Mouse (Mus musculus) thymus, postnatal 0 days (tissue): ENCODE results near the gene Ptcra. TPM values are rescaled to one million over a fixed set of nuclear protein-coding genes. Genes with fewer than 3 reads are reported as not detected.
A peak's percentile ranks its signal among the peaks of the same experiment; 100 is the strongest.
"Not testable (repeated sequence)": the region's sequence is repeated elsewhere in the genome, so short reads cannot be mapped to it uniquely, and the experiment has no call there.

Experiments
- DNase-seq: peaks from one replicate; pipeline ENCODE4 v3.0.0-alpha.2; 2015; ENCODE audit warnings: low spot score
- polyA plus RNA-seq: library from polyadenylated mRNA; unstranded; fragments of >200 nt; fragmentation: Nextera tagmentation; extraction: Ambion mirVana; gene quantifications from 2 replicates; pipeline ENCODE4 v1.2.1, GENCODE M21; 2015

Gene Ptcra
- polyA plus RNA-seq, 1 experiment from 2014 or later, result 118 TPM

GRCm38 (mm10) chr17:46771616-46772015 is 8.1 kb upstream of the Ptcra start:
- no peak for DNase-seq

- no peak for DNase-seq
Measured at GRCm38 (mm10) chr17:46771025-46771424, 7.5 kb upstream of the Ptcra start.

- no peak for DNase-seq
Measured at GRCm38 (mm10) chr17:46770546-46770945, 7.0 kb upstream of the Ptcra start.

GRCm38 (mm10) chr17:46767868-46768267 is 4.4 kb upstream of the Ptcra start:
- peak; percentile 60 for DNase-seq

GRCm38 (mm10) chr17:46764916-46765315 is 1.4 kb upstream of the Ptcra start:
- DNase-seq, result not testable (repeated sequence)

- DNase-seq, result no peak
Measured at GRCm38 (mm10) chr17:46758753-46759152, 4.8 kb downstream of the Ptcra start.

GRCm38 (mm10) chr17:46751794-46752556 is 11.5 kb downstream of the Ptcra start, which contains the start of gene Cnpy3:
Cnpy3 (minus strand) TSS chr17:46752214.
- peak; percentile 99 for DNase-seq

GRCm38 (mm10) chr17:46751056-46751793 is 12.3 kb downstream of the Ptcra start:
- DNase-seq, result peak; percentile 73

- DNase-seq, result no peak
Measured at GRCm38 (mm10) chr17:46750580-46750979, 12.9 kb downstream of the Ptcra start.

GRCm38 (mm10) chr17:46749282-46749681 is 14.2 kb downstream of the Ptcra start:
- DNase-seq, result no peak

- no peak for DNase-seq
Measured at GRCm38 (mm10) chr17:46747806-46748205, 15.7 kb downstream of the Ptcra start.

- DNase-seq, result no peak
Measured at GRCm38 (mm10) chr17:46747234-46747633, 16.3 kb downstream of the Ptcra start.

- DNase-seq, result no peak
Measured at GRCm38 (mm10) chr17:46745506-46745905, 18.0 kb downstream of the Ptcra start.

- no peak for DNase-seq
Measured at GRCm38 (mm10) chr17:46742986-46743385, 20.5 kb downstream of the Ptcra start.

GRCm38 (mm10) chr17:46741305-46741704 is 22.2 kb downstream of the Ptcra start:
- no peak for DNase-seq

GRCm38 (mm10) chr17:46736160-46736559 is 27.4 kb downstream of the Ptcra start:
- peak; percentile 57 for DNase-seq

GRCm38 (mm10) chr17:46735287-46735686 is 28.2 kb downstream of the Ptcra start:
- no peak for DNase-seq

GRCm38 (mm10) chr17:46734055-46734454 is 29.5 kb downstream of the Ptcra start:
- DNase-seq, result no peak

GRCm38 (mm10) chr17:46728904-46729318 is 34.6 kb downstream of the Ptcra start, which contains the start of gene Gnmt:
Gnmt (minus strand) TSS chr17:46729168.
- DNase-seq, result no peak

GRCm38 (mm10) chr17:46728496-46728895 is 35.0 kb downstream of the Ptcra start:
- no peak for DNase-seq

- DNase-seq, result peak; percentile 28
Measured at GRCm38 (mm10) chr17:46728021-46728420, 35.5 kb downstream of the Ptcra start.

GRCm38 (mm10) chr17:46727271-46727670 is 36.2 kb downstream of the Ptcra start:
- DNase-seq, result no peak
